Mouse (Mus musculus) testis, adult 2 months (tissue): ENCODE data around the gene Olfr1507. TPM values are rescaled to one million over a fixed set of nuclear protein-coding genes. Genes with fewer than 3 reads are reported as not detected.

Source experiments
- H3K27ac ChIP-seq: fragments of 200-500 bp; 2 replicates; pipeline ENCODE4 v1.5.1; 2012; ENCODE audit warnings: low read depth, low read length; ENCODE audit not compliant: control insufficient read depth, insufficient read depth
- H3K27me3 ChIP-seq: fragments of 200-500 bp; 2 replicates; pipeline ENCODE4 v1.6.1; 2012; ENCODE audit warnings: mild to moderate bottlenecking, low read length, moderate library complexity; ENCODE audit not compliant: control insufficient read depth, insufficient read depth
- H3K36me3 ChIP-seq: fragments of 200-500 bp; 2 replicates; pipeline ENCODE4 v1.6.1; 2012; ENCODE audit warnings: mild to moderate bottlenecking, low read length; ENCODE audit not compliant: control insufficient read depth, insufficient read depth
- H3K4me1 ChIP-seq: fragments of 200-500 bp; 2 replicates; pipeline ENCODE4 v1.6.1; 2012; ENCODE audit warnings: low read length; ENCODE audit not compliant: control insufficient read depth, insufficient read depth
- H3K4me3 ChIP-seq: fragments of 200-500 bp; 2 replicates; pipeline ENCODE4 v1.5.1; 2012; ENCODE audit warnings: low read depth, mild to moderate bottlenecking, low read length, moderate library complexity, mixed read lengths; ENCODE audit not compliant: control insufficient read depth
- CTCF ChIP-seq: fragments of 200-500 bp; IDR thresholded peaks from 2 replicates; pipeline ENCODE4 v1.5.1; 2012; ENCODE audit warnings: low read depth, mild to moderate bottlenecking, inconsistent platforms, low read length, moderate library complexity; ENCODE audit not compliant: control insufficient read depth, insufficient read depth, insufficient replicate concordance
- POLR2A ChIP-seq: fragments of 200-500 bp; IDR thresholded peaks from 2 replicates; pipeline ENCODE4 v1.6.1; 2012; ENCODE audit warnings: low read depth, mild to moderate bottlenecking, inconsistent platforms, low read length, moderate library complexity; ENCODE audit not compliant: control insufficient read depth
- polyA plus RNA-seq: library from polyadenylated mRNA; depleted of rRNA; stranded (reverse); fragments of >200 nt; gene quantifications from 2 replicates; pipeline ENCODE4 v1.2.3, GENCODE M21; 2012; rRNA removed

Olfr1507 gene
- polyA plus RNA-seq = not detected in 2 replicates

DNA sequence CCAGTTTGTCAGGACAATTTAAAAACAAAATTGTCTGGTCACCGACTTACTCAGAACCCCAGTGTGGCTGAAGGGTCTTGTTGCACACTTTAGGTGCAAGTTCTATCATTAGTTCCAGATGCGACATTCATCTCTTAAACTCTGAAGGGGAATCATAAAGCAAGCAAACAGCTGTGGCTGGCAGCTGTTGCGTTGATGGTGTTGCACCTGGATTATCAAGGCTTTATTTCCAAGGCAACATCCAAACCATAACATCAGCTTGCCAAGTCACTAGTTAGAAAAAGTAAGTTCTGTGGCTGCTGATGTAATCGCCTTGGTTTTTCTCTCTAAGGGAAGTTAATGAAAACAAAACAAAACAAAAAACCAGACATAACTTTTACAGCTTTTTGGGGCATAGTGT lies at the start of gene Olfr1507:
Olfr1507 (minus strand) TSS at position 234 of the 400 bp plus-strand sequence.
- Histone ChIP-seq H3K36me3 (no peaks in the 10 kb centered on the region), H3K4me1 (no peaks in the 10 kb centered on the region), H3K27ac (no peak within 1 kb of the TSS), H3K27me3 (no peaks in the 10 kb centered on the region), H3K4me3 (no peak within 1 kb of the TSS)
- TF ChIP-seq POLR2A = no peak
- no peak for TF ChIP-seq CTCF

DNA sequence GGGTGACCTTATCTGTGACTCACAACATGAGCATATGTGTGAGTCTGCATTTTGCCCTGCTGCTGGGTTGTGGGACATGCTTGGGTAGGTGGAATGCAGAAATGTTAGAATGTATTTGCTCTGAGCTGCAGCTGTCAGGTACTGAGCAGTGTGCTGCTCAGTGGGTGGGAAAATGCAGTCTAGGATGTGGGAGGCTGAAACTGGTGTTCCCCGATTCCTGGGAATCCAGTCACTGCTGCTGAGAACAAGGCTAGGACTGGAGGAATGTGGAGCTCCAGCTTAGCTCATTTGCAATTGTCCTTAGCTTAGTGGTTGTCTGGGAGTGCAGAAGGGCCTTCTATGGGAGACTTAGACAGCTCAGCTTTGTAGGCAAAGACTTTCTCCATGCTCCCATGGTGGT lies 37.8 kb upstream of the Olfr1507 start:
- Histone ChIP-seq H3K36me3 (no peaks in the 10 kb centered on the region), H3K4me3 (no peak overlapping the region), H3K27ac (no peak overlapping the region), H3K27me3 (no peaks in the 10 kb centered on the region), H3K4me1 (no peaks in the 10 kb centered on the region)
- TF ChIP-seq CTCF (no peak), POLR2A (no peak)

DNA sequence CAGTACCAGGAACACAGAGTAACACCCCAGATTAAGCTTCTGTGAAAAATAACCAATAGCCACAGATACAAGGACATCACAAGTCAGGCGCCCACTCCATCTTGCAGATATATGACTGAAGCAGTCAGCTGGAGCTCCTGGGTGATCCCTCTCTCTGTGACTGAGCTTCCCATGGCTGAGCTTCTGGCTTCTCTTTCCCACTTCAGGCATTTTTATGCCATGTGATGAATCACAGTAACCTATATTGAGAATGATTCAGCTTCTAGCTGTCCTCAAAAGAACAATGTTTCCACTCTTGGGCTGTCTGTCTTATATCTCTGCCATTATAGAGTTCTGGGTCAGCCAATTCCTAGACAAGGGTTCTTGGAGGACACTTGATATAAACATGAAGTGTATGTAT lies 29.4 kb upstream of the Olfr1507 start:
- Histone ChIP-seq H3K4me1 (no peaks in the 10 kb centered on the region), H3K4me3 (no peak overlapping the region), H3K27me3 (no peaks in the 10 kb centered on the region), H3K36me3 (no peaks in the 10 kb centered on the region), H3K27ac (no peak overlapping the region)
- no peak for TF ChIP-seq POLR2A
- no peak for TF ChIP-seq CTCF

DNA sequence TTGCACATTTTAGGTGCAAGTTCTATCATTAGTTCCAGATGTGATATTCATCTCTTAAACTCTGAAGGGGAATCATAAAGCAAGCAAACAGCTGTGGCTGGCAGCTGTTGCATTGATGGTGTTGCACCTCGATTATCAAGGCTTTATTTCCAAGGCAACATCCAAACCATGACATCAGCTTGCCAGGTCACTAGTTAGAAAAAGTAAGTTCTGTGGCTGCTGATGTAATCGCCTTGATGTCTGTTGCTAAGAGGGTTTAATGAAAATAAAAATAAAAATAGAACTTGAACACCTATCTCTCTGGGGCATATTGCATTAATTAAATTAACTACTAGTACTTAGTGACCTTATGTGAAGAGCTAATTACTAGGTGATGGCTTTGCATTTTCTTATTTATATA lies 28.2 kb downstream of the Olfr1507 start, which contains the start of gene Olfr1508:
Olfr1508 (minus strand) TSS at position 101 of the 400 bp plus-strand sequence.
- no peaks in the 10 kb centered on the region for H3K36me3 ChIP-seq
- H3K4me3 ChIP-seq = no peak within 1 kb of the TSS
- no peaks in the 10 kb centered on the region for H3K4me1 ChIP-seq
- no peaks in the 10 kb centered on the region for H3K27me3 ChIP-seq
- TF ChIP-seq CTCF (no peak), POLR2A (no peak)
- H3K27ac ChIP-seq = no peak within 1 kb of the TSS

DNA sequence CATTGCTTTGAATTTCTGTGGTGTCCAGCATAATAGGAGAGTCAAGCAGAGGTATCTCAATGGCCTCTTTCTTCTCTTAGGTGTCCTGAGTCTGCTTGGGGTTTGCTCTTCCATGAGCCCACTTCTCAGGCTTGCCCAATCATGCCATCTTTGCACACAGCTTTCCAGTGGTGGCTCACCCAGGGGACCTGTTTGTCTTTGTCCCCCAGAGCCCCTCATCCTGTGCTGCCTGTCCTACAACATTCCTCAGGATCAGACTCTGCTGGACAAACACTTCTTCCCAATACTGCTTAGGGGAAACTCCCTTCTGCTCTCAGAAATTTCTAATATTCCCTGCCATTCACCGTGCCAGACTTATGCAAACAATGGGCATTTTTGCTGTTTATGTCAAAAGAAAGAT lies 29.8 kb downstream of the Olfr1507 start:
- no peak overlapping the region for H3K4me3 ChIP-seq
- TF ChIP-seq CTCF (no peak), POLR2A (no peak)
- H3K36me3 ChIP-seq = no peaks in the 10 kb centered on the region
- H3K27ac ChIP-seq = no peak overlapping the region
- H3K27me3 ChIP-seq = no peaks in the 10 kb centered on the region
- H3K4me1 ChIP-seq = no peaks in the 10 kb centered on the region

DNA sequence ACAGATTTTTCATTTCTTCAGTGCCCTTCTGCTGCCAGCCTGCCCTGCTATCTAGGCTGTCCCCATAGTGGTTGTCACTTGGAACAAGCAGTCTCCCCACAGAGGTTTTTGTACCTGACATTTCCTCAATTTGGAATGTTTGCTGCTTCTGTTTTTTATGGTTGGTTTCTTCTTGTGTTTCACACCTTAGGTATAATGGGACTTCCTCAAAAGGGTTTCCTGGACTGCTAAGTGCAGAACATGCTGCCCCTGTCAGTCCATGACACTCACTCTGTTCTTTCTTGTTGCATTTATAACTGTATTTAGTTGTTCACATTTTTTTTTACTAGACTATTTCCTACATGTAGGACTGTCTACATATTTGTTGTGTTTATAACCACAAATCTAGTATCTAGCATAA lies 33.6 kb downstream of the Olfr1507 start:
- TF ChIP-seq POLR2A = no peak
- Histone ChIP-seq H3K36me3 (no peaks in the 10 kb centered on the region), H3K4me3 (no peak overlapping the region), H3K27ac (no peak overlapping the region), H3K4me1 (no peaks in the 10 kb centered on the region), H3K27me3 (no peaks in the 10 kb centered on the region)

DNA sequence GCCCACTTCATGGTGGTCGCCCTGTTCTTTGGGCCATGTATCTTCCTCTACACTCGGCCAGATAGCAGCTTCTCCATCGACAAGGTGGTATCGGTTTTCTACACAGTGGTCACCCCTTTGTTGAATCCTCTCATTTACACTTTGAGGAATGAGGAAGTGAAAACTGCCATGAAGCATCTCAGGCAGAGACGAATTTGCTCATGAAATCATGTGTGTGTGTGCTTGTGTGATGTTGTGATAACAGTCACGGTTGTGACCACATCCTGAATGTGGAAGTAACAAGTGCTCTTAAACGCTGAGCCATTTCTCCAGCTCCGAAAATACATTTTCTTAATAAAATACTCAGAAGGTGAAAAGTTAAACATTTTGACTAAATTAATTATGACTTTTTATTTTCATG lies 44.4 kb downstream of the Olfr1507 start:
- Histone ChIP-seq H3K36me3 (no peaks in the 10 kb centered on the region), H3K27me3 (no peaks in the 10 kb centered on the region), H3K27ac (no peak overlapping the region), H3K4me1 (no peaks in the 10 kb centered on the region), H3K4me3 (no peak overlapping the region)
- TF ChIP-seq POLR2A (no peak), CTCF (no peak)

DNA sequence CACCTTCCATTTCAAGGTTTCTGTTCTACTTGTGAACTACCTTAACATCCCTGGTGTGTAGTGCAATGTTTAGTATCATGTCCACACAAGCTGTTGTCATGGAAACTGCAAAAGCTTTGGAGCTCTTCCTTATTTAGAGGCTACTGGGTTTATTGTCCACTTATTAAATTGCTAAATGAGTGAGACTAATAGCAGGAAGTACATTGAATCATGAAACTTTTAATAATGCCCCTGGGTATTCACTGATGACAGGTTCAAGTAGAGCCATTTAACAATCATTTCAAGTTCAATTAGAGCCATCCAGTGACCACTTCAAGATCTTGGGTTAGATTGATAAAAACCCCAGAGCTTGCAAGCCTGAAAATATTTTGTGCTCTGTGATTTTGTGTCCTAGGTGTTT lies 52.9 kb downstream of the Olfr1507 start, which contains the start of gene Olfr1509:
Olfr1509 (plus strand) TSS at position 301 of the 400 bp plus-strand sequence.
- Histone ChIP-seq H3K27ac (no peak within 1 kb of the TSS), H3K4me3 (no peak within 1 kb of the TSS), H3K27me3 (no peaks in the 10 kb centered on the region), H3K36me3 (no peaks in the 10 kb centered on the region), H3K4me1 (no peaks in the 10 kb centered on the region)
- TF ChIP-seq CTCF (no peak), POLR2A (no peak)

Other genes starting within 250 kb of the Olfr1507 start
- gene Chd8, start 238.0 kb downstream of the Olfr1507 start, polyA plus RNA-seq = 16.4 and 17.5 TPM in 2 replicates
- gene Tox4, start 216.6 kb downstream of the Olfr1507 start, polyA plus RNA-seq = 41.5 and 47.3 TPM in 2 replicates
- 16.5 and 20.0 TPM in 2 replicates for gene Rab2b, start 216.2 kb downstream of the Olfr1507 start, polyA plus RNA-seq
- gene Mettl3, start 190.6 kb downstream of the Olfr1507 start, polyA plus RNA-seq = 7.8 and 9.6 TPM in 2 replicates
- 0.55 and 0.56 TPM in 2 replicates for gene Sall2, start 167.0 kb downstream of the Olfr1507 start, polyA plus RNA-seq
- not detected in 2 replicates for gene Olfr1513, start 139.3 kb downstream of the Olfr1507 start, polyA plus RNA-seq
- gene Olfr1512, start 116.6 kb downstream of the Olfr1507 start, polyA plus RNA-seq = not detected in 2 replicates
- gene Olfr1511, start 98.4 kb downstream of the Olfr1507 start, polyA plus RNA-seq = not detected in 2 replicates
- not detected in 2 replicates for gene Olfr1510, start 81.4 kb downstream of the Olfr1507 start, polyA plus RNA-seq
- 2.4 and 2.8 TPM in 2 replicates for gene Olfr1509, start 52.8 kb downstream of the Olfr1507 start, polyA plus RNA-seq
- not detected in 2 replicates for gene Olfr1508, start 28.3 kb downstream of the Olfr1507 start, polyA plus RNA-seq